ENCODE assay signal across 8 mouse cellular contexts in the genomic region with DNA sequence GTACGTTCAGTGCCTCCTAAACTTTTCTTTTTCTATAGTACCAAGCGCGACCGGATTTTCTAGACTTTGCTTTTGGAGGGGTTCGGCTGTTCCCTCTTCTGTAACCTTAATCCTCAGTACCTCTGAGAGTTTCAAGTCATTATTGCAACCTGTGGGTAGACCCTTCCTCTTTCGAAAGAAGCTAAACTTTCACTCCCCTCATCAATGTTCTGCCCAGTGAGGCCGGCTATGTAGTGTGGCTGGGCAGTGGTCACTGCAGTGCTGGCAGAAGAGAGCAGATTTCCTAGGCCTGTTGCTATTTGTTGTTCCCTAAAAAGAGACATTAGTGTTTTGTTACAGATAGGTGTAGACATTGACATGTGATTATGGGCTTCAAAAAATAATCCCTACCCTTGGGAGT. TPM values are rescaled to one million over a fixed set of nuclear protein-coding genes. Genes with fewer than 3 reads are reported as not detected.
DNase-seq lines count a peak whose midpoint lies in the region; ATAC-seq and TF ChIP-seq lines count a peak whose summit lies in the region.

No protein-coding gene starts in this region.

- peaks cover 9% of the 10 kb centered on the region for H3K27me3 ChIP-seq in erythroblast, embryonic 14.5 days (ENCODE audit: control insufficient read depth)
- no peaks in the 10 kb centered on the region for H3K27me3 ChIP-seq in lung, postnatal 0 days (replicated peaks; ENCODE audit: insufficient read depth, low read length)
- peaks cover 11% of the 10 kb centered on the region for H3K27me3 ChIP-seq in limb, embryonic 12.5 days
- no peaks in the 10 kb centered on the region for H3K27me3 ChIP-seq in stomach, embryonic 15.5 days (replicated peaks)

- no peak overlapping the region; the same call in 1 of the 2 replicates for H3K4me2 ChIP-seq in lung, postnatal 0 days (replicated peaks; ENCODE audit: low read depth, low read length)
- peak overlapping the region; percentile 98; the same call in 1 of the 2 replicates for H3K4me2 ChIP-seq in limb, embryonic 12.5 days
- H3K4me2 ChIP-seq in stomach, embryonic 15.5 days, result peak overlapping the region; percentile 93; the same call in 1 of the 2 replicates

- ATAC-seq in erythroblast, adult 5-6 weeks (replicated peaks; ENCODE audit: low FRiP score, poor library complexity, severe bottlenecking), result no peak
- ATAC-seq in lung, postnatal 0 days, result no peak
- ATAC-seq in limb, embryonic 12.5 days (ENCODE audit: insufficient number of reproducible peaks, insufficient read depth, low FRiP score, low TSS enrichment, low read depth), result no peak
- no peak for ATAC-seq in stomach, embryonic 15.5 days (ENCODE audit: insufficient read depth, low FRiP score, low read depth)

- DNase-seq in lung, postnatal 0 days (ENCODE audit: low spot score), result no peak
- no peak for DNase-seq in lung, postnatal 25 days (ENCODE audit: low spot score)
- no peak for DNase-seq in adrenal gland, postnatal 14 days
- no peak for DNase-seq in left cerebral cortex, adult 9 months (ENCODE audit: low spot score in 2 of 2)

- H3K27ac ChIP-seq in lung, postnatal 0 days (ENCODE audit: low read length), result no peak overlapping the region
- no peak overlapping the region for H3K27ac ChIP-seq in limb, embryonic 12.5 days
- no peak overlapping the region for H3K27ac ChIP-seq in stomach, embryonic 15.5 days

- no peaks in the 10 kb centered on the region for H3K36me3 ChIP-seq in erythroblast, embryonic 14.5 days (ENCODE audit: control insufficient read depth)
- no peaks in the 10 kb centered on the region for H3K36me3 ChIP-seq in lung, postnatal 0 days (ENCODE audit: insufficient read depth, low read length)
- no peaks in the 10 kb centered on the region for H3K36me3 ChIP-seq in limb, embryonic 12.5 days
- no peaks in the 10 kb centered on the region for H3K36me3 ChIP-seq in stomach, embryonic 15.5 days

- 56% methylated on average over 7 of the region's 7 CpGs for WGBS in lung, postnatal 0 days
- WGBS in limb, embryonic 12.5 days, result 62% methylated on average over 7 of the region's 7 CpGs
- WGBS in stomach, embryonic 15.5 days, result 59% methylated on average over 7 of the region's 7 CpGs

- H3K4me1 ChIP-seq in erythroblast, embryonic 14.5 days (ENCODE audit: control insufficient read depth), result peaks cover 11% of the 10 kb centered on the region
- no peaks in the 10 kb centered on the region for H3K4me1 ChIP-seq in lung, postnatal 0 days (ENCODE audit: insufficient read depth, low read depth, low read length)
- H3K4me1 ChIP-seq in limb, embryonic 12.5 days (replicated peaks), result no peaks in the 10 kb centered on the region
- H3K4me1 ChIP-seq in stomach, embryonic 15.5 days, result no peaks in the 10 kb centered on the region; the same call in 1 of the 2 replicates

- no peaks in the 10 kb centered on the region for H3K9me3 ChIP-seq in erythroblast, embryonic 14.5 days (ENCODE audit: control insufficient read depth, low read length)
- H3K9me3 ChIP-seq in lung, postnatal 0 days (ENCODE audit: low read length), result no peaks in the 10 kb centered on the region
- no peaks in the 10 kb centered on the region for H3K9me3 ChIP-seq in limb, embryonic 12.5 days
- H3K9me3 ChIP-seq in stomach, embryonic 15.5 days, result no peaks in the 10 kb centered on the region

- no peak for TF ChIP-seq EP300 in lung, postnatal 0 days (IDR thresholded peaks at IDR 0.05)

- TF ChIP-seq CTCF in lung, postnatal 0 days (IDR thresholded peaks at IDR 0.05), result no peak

- peak overlapping the region; percentile 75 for H3K4me3 ChIP-seq in erythroblast, embryonic 14.5 days (replicated peaks)
- H3K4me3 ChIP-seq in lung, postnatal 0 days (ENCODE audit: low read depth, low read length), result peak overlapping the region; percentile 64; the same call in 1 of the 2 replicates
- H3K4me3 ChIP-seq in limb, embryonic 12.5 days (replicated peaks), result no peak overlapping the region
- H3K4me3 ChIP-seq in stomach, embryonic 15.5 days (replicated peaks), result peak overlapping the region; percentile 67; the same call in 1 of the 2 replicates

- no peak overlapping the region for H3K9ac ChIP-seq in lung, postnatal 0 days (replicated peaks; ENCODE audit: low read depth)
- no peak overlapping the region for H3K9ac ChIP-seq in limb, embryonic 12.5 days (replicated peaks)
- no peak overlapping the region for H3K9ac ChIP-seq in stomach, embryonic 15.5 days

RNA-seq across cellular contexts. Expression of gene Gca, which starts 0.8 kb away (rescaled TPM):
- polyA plus RNA-seq in erythroblast, embryonic 14.5 days (2012), result not detected in 2 replicates
- total RNA-seq in erythroblast, adult 5-6 weeks (2015; ENCODE audit: low replicate concordance), result 29.8 and 37.0 TPM in 2 replicates
- total RNA-seq in erythroblast, adult 5-6 weeks (2017; ENCODE audit: low replicate concordance), result 13.7 and 21.0 TPM in 2 replicates
- 4.9 and 5.9 TPM in 2 replicates for polyA plus RNA-seq in lung, postnatal 0 days (2015; fragmentation: Nextera tagmentation; extraction: Ambion mirVana)
- polyA plus RNA-seq in limb, embryonic 12.5 days (2016; fragmentation: Nextera tagmentation; extraction: Ambion mirVana), result 0.41 and 0.52 TPM in 2 replicates
- 7.3 and 9.3 TPM in 2 replicates for polyA plus RNA-seq in stomach, embryonic 15.5 days (2015; fragmentation: Nextera tagmentation; extraction: Ambion mirVana)
- total RNA-seq in adrenal gland, postnatal 14 days (2021), result 3.0 and 4.0 TPM in 2 replicates

RNA-seq across cellular contexts. Expression of gene Ifih1, which starts 18.8 kb away (rescaled TPM):
- 0.08 TPM in 2 replicates for polyA plus RNA-seq in erythroblast, embryonic 14.5 days (2012)
- 26.3 and 28.8 TPM in 2 replicates for total RNA-seq in erythroblast, adult 5-6 weeks (2015; ENCODE audit: low replicate concordance)
- 39.8 and 51.7 TPM in 2 replicates for total RNA-seq in erythroblast, adult 5-6 weeks (2017; ENCODE audit: low replicate concordance)
- 7.5 and 8.7 TPM in 2 replicates for polyA plus RNA-seq in lung, postnatal 0 days (2015; fragmentation: Nextera tagmentation; extraction: Ambion mirVana)
- 1.1 and 1.6 TPM in 2 replicates for polyA plus RNA-seq in limb, embryonic 12.5 days (2016; fragmentation: Nextera tagmentation; extraction: Ambion mirVana)
- polyA plus RNA-seq in stomach, embryonic 15.5 days (2015; fragmentation: Nextera tagmentation; extraction: Ambion mirVana), result 4.4 TPM in 2 replicates
- total RNA-seq in adrenal gland, postnatal 14 days (2021), result 8.7 and 9.9 TPM in 2 replicates
